Mouse (Mus musculus): Measurements from ENCODE around the gene Sema5b. TPM values are rescaled to one million over a fixed set of nuclear protein-coding genes. Genes with fewer than 3 reads are reported as not detected.

Sema5b gene
- polyA plus RNA-seq, 1 experiment from 2014 or later = 0.90 TPM

GRCm38 (mm10) chr16:35587866-35588465, 47.0 kb downstream of the Sema5b start:
- Histone ChIP-seq H3K9me3 (ENCODE audit: control insufficient read depth) (no peaks in the 10 kb centered on the region), H3K4me1 (replicated peaks; ENCODE audit: control insufficient read depth, insufficient read depth, low read length) (no peaks in the 10 kb centered on the region), H3K9ac (ENCODE audit: low read depth, low read length) (no peak overlapping the region), H3K27me3 (replicated peaks; ENCODE audit: control insufficient read depth, insufficient read depth, low read length) (no peaks in the 10 kb centered on the region), H3K36me3 (ENCODE audit: control insufficient read depth, insufficient read depth) (no peaks in the 10 kb centered on the region), H3K27ac (ENCODE audit: low read depth, low read length) (no peak overlapping the region), H3K4me3 (ENCODE audit: low read depth, low read length) (no peak overlapping the region), H3K4me2 (replicated peaks; ENCODE audit: low read depth) (0 out of 2 replicates have a peak overlapping the region, but pooled peaks have one; percentile 32)
- TF ChIP-seq CTCF (IDR thresholded peaks at IDR 0.05; ENCODE audit: low read depth) = no peak
- no peak for ATAC-seq
- 19% methylated on average over 20 of the region's 20 CpGs for WGBS

- 0 out of 2 replicates have a peak, but pooled peaks have one; percentile 28 for ATAC-seq
- WGBS = 29% methylated on average over 18 of the region's 18 CpGs
- Histone ChIP-seq H3K4me2 (replicated peaks; ENCODE audit: low read depth) (peak overlapping the region; percentile 17; the same call in 1 of the 2 replicates), H3K27ac (ENCODE audit: low read depth, low read length) (no peak overlapping the region), H3K9me3 (ENCODE audit: control insufficient read depth) (peaks cover 4% of the 10 kb centered on the region; the same call in 1 of the 2 replicates), H3K36me3 (ENCODE audit: control insufficient read depth, insufficient read depth) (no peaks in the 10 kb centered on the region), H3K4me3 (ENCODE audit: low read depth, low read length) (no peak overlapping the region), H3K4me1 (replicated peaks; ENCODE audit: control insufficient read depth, insufficient read depth, low read length) (no peaks in the 10 kb centered on the region), H3K9ac (ENCODE audit: low read depth, low read length) (0 out of 2 replicates have a peak overlapping the region, but pooled peaks have one; percentile 7), H3K27me3 (replicated peaks; ENCODE audit: control insufficient read depth, insufficient read depth, low read length) (no peaks in the 10 kb centered on the region)
- TF ChIP-seq CTCF (IDR thresholded peaks at IDR 0.05; ENCODE audit: low read depth) = no peak
These were observed 47.8 kb downstream of the Sema5b start for GRCm38 (mm10) chr16:35588731-35589151.

- Histone ChIP-seq H3K4me3 (ENCODE audit: low read depth, low read length) (no peak overlapping the region), H3K27me3 (replicated peaks; ENCODE audit: control insufficient read depth, insufficient read depth, low read length) (no peaks in the 10 kb centered on the region), H3K4me1 (replicated peaks; ENCODE audit: control insufficient read depth, insufficient read depth, low read length) (no peaks in the 10 kb centered on the region), H3K4me2 (replicated peaks; ENCODE audit: low read depth) (no peak overlapping the region), H3K9me3 (ENCODE audit: control insufficient read depth) (peaks cover 4% of the 10 kb centered on the region; the same call in 1 of the 2 replicates), H3K36me3 (ENCODE audit: control insufficient read depth, insufficient read depth) (no peaks in the 10 kb centered on the region), H3K9ac (ENCODE audit: low read depth, low read length) (no peak overlapping the region), H3K27ac (ENCODE audit: low read depth, low read length) (no peak overlapping the region)
- WGBS = 41% methylated on average over 11 of the region's 11 CpGs
- ATAC-seq = no peak
- TF ChIP-seq CTCF (IDR thresholded peaks at IDR 0.05; ENCODE audit: low read depth) = no peak
These were observed 50.8 kb downstream of the Sema5b start for GRCm38 (mm10) chr16:35591756-35592155.

GRCm38 (mm10) chr16:35592274-35593065, 51.5 kb downstream of the Sema5b start:
- no peaks in the 10 kb centered on the region for H3K4me1 ChIP-seq (replicated peaks; ENCODE audit: control insufficient read depth, insufficient read depth, low read length)
- no peak overlapping the region for H3K4me2 ChIP-seq (replicated peaks; ENCODE audit: low read depth)
- no peak for TF ChIP-seq CTCF (IDR thresholded peaks at IDR 0.05; ENCODE audit: low read depth)
- H3K4me3 ChIP-seq (ENCODE audit: low read depth, low read length) = no peak overlapping the region
- no peaks in the 10 kb centered on the region for H3K36me3 ChIP-seq (ENCODE audit: control insufficient read depth, insufficient read depth)
- no peak overlapping the region for H3K9ac ChIP-seq (ENCODE audit: low read depth, low read length)
- H3K27me3 ChIP-seq (replicated peaks; ENCODE audit: control insufficient read depth, insufficient read depth, low read length) = no peaks in the 10 kb centered on the region
- WGBS = 27% methylated on average over 5 of the region's 5 CpGs
- no peak for ATAC-seq
- peaks cover 4% of the 10 kb centered on the region; the same call in 1 of the 2 replicates for H3K9me3 ChIP-seq (ENCODE audit: control insufficient read depth)
- no peak overlapping the region for H3K27ac ChIP-seq (ENCODE audit: low read depth, low read length)

GRCm38 (mm10) chr16:35593474-35593873, 52.5 kb downstream of the Sema5b start:
- Histone ChIP-seq H3K27me3 (replicated peaks; ENCODE audit: control insufficient read depth, insufficient read depth, low read length) (no peaks in the 10 kb centered on the region), H3K4me2 (replicated peaks; ENCODE audit: low read depth) (no peak overlapping the region), H3K9ac (ENCODE audit: low read depth, low read length) (no peak overlapping the region), H3K27ac (ENCODE audit: low read depth, low read length) (no peak overlapping the region), H3K36me3 (ENCODE audit: control insufficient read depth, insufficient read depth) (no peaks in the 10 kb centered on the region), H3K4me3 (ENCODE audit: low read depth, low read length) (no peak overlapping the region), H3K4me1 (replicated peaks; ENCODE audit: control insufficient read depth, insufficient read depth, low read length) (no peaks in the 10 kb centered on the region), H3K9me3 (ENCODE audit: control insufficient read depth) (peaks cover 4% of the 10 kb centered on the region; the same call in 1 of the 2 replicates)
- peak; percentile 35 for TF ChIP-seq CTCF (IDR thresholded peaks at IDR 0.05; ENCODE audit: low read depth)
- no peak for ATAC-seq
- 95% methylated on average over 5 of the region's 5 CpGs for WGBS

- no peak for ATAC-seq
- Histone ChIP-seq H3K4me2 (replicated peaks; ENCODE audit: low read depth) (no peak overlapping the region), H3K4me3 (ENCODE audit: low read depth, low read length) (no peak overlapping the region), H3K27me3 (replicated peaks; ENCODE audit: control insufficient read depth, insufficient read depth, low read length) (no peaks in the 10 kb centered on the region), H3K27ac (ENCODE audit: low read depth, low read length) (no peak overlapping the region), H3K4me1 (replicated peaks; ENCODE audit: control insufficient read depth, insufficient read depth, low read length) (no peaks in the 10 kb centered on the region), H3K9me3 (ENCODE audit: control insufficient read depth) (peaks cover 4% of the 10 kb centered on the region; the same call in 1 of the 2 replicates), H3K9ac (ENCODE audit: low read depth, low read length) (no peak overlapping the region), H3K36me3 (ENCODE audit: control insufficient read depth, insufficient read depth) (no peaks in the 10 kb centered on the region; the same call in 1 of the 2 replicates)
- 51% methylated on average over 6 of the region's 6 CpGs for WGBS
- no peak for TF ChIP-seq CTCF (IDR thresholded peaks at IDR 0.05; ENCODE audit: low read depth)
These were observed 55.3 kb downstream of the Sema5b start for GRCm38 (mm10) chr16:35596241-35596640.
